Mouse (Mus musculus): Measurements from ENCODE around the gene F2rl1. TPM values are rescaled to one million over a fixed set of nuclear protein-coding genes. Genes with fewer than 3 reads are reported as not detected.

Gene F2rl1
- polyA plus RNA-seq, 1 experiment: 0.29 TPM

GRCm38 (mm10) chr13:95557326-95557725 lies 32.3 kb upstream of the F2rl1 start:
- no peak for TF ChIP-seq POLR2A (IDR thresholded peaks at IDR 0.05; ENCODE audit: borderline replicate concordance, insufficient read depth, low read length)
- TF ChIP-seq CTCF (IDR thresholded peaks at IDR 0.05; ENCODE audit: borderline replicate concordance, insufficient read depth, low read depth, low read length): no peak
- 89% methylated on average over 7 of the region's 7 CpGs for WGBS
- Histone ChIP-seq H3K27me3 (ENCODE audit: control insufficient read depth, insufficient read depth, low read length) (no peaks in the 10 kb centered on the region), H3K27ac (ENCODE audit: insufficient read depth, low read length) (no peak overlapping the region), H3K4me3 (replicated peaks; ENCODE audit: insufficient read depth, low read depth, low read length) (no peak overlapping the region), H3K4me1 (ENCODE audit: control insufficient read depth, insufficient read depth, low read length) (no peaks in the 10 kb centered on the region)
- no peak for DNase-seq

DNA sequence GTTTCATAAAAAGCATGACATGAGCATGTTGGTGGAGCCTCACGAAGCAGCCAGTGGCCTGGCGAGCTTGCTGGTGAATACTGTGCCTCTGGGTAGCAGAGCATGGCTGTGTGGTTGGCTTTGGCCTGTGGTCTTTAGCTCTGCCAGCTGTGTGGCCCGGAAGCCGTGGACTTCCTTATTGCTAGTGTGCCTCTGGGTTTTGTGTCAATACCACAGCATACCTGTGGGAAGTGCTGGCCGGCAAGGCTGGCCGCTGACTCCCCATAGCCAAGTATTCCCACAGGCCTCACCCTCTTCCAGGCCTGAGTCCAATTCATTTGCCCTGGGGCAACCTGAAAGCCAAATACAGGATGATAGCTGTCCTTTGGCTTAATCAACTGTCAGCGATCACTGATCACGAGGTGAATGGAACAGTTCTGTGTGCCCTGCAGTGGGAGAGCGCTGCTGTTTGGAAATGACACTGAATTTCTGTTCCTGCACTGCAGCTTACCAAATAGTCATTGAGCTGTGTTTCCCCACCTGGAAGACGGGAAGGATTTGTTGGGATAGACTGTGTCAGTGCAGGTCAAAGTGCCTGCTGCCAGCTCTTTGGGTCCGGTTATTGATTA lies 29.0 kb upstream of the F2rl1 start:
- DNase-seq: no peak
- Histone ChIP-seq H3K4me1 (ENCODE audit: control insufficient read depth, insufficient read depth, low read length) (no peaks in the 10 kb centered on the region), H3K27me3 (ENCODE audit: control insufficient read depth, insufficient read depth, low read length) (no peaks in the 10 kb centered on the region), H3K4me3 (replicated peaks; ENCODE audit: insufficient read depth, low read depth, low read length) (no peak overlapping the region), H3K27ac (ENCODE audit: insufficient read depth, low read length) (no peak overlapping the region)
- no peak for TF ChIP-seq CTCF (IDR thresholded peaks at IDR 0.05; ENCODE audit: borderline replicate concordance, insufficient read depth, low read depth, low read length)
- no peak for TF ChIP-seq POLR2A (IDR thresholded peaks at IDR 0.05; ENCODE audit: borderline replicate concordance, insufficient read depth, low read length)
- WGBS: 76% methylated on average over 11 of the region's 11 CpGs

GRCm38 (mm10) chr13:95550636-95551370 lies 25.8 kb upstream of the F2rl1 start:
- no peak overlapping the region for H3K4me3 ChIP-seq (replicated peaks; ENCODE audit: insufficient read depth, low read depth, low read length)
- no peak overlapping the region for H3K27ac ChIP-seq (ENCODE audit: insufficient read depth, low read length)
- DNase-seq: no peak
- TF ChIP-seq POLR2A (IDR thresholded peaks at IDR 0.05; ENCODE audit: borderline replicate concordance, insufficient read depth, low read length) (no peak), CTCF (IDR thresholded peaks at IDR 0.05; ENCODE audit: borderline replicate concordance, insufficient read depth, low read depth, low read length) (no peak)
- no peaks in the 10 kb centered on the region for H3K4me1 ChIP-seq (ENCODE audit: control insufficient read depth, insufficient read depth, low read length)
- 81% methylated on average over 2 of the region's 2 CpGs for WGBS
- H3K27me3 ChIP-seq (ENCODE audit: control insufficient read depth, insufficient read depth, low read length): no peaks in the 10 kb centered on the region

GRCm38 (mm10) chr13:95549421-95549820 lies 24.4 kb upstream of the F2rl1 start:
- H3K4me1 ChIP-seq (ENCODE audit: control insufficient read depth, insufficient read depth, low read length): no peaks in the 10 kb centered on the region
- H3K27ac ChIP-seq (ENCODE audit: insufficient read depth, low read length): no peak overlapping the region
- WGBS: 15% methylated on average over 3 of the region's 3 CpGs
- H3K4me3 ChIP-seq (replicated peaks; ENCODE audit: insufficient read depth, low read depth, low read length): no peak overlapping the region
- TF ChIP-seq CTCF (IDR thresholded peaks at IDR 0.05; ENCODE audit: borderline replicate concordance, insufficient read depth, low read depth, low read length) (no peak), POLR2A (IDR thresholded peaks at IDR 0.05; ENCODE audit: borderline replicate concordance, insufficient read depth, low read length) (no peak)
- DNase-seq: no peak
- H3K27me3 ChIP-seq (ENCODE audit: control insufficient read depth, insufficient read depth, low read length): no peaks in the 10 kb centered on the region

GRCm38 (mm10) chr13:95548856-95549255 lies 23.8 kb upstream of the F2rl1 start:
- no peak overlapping the region for H3K4me3 ChIP-seq (replicated peaks; ENCODE audit: insufficient read depth, low read depth, low read length)
- H3K27ac ChIP-seq (ENCODE audit: insufficient read depth, low read length): no peak overlapping the region
- H3K4me1 ChIP-seq (ENCODE audit: control insufficient read depth, insufficient read depth, low read length): no peaks in the 10 kb centered on the region
- WGBS: 9% methylated on average over 6 of the region's 6 CpGs
- no peak for DNase-seq
- TF ChIP-seq CTCF (IDR thresholded peaks at IDR 0.05; ENCODE audit: borderline replicate concordance, insufficient read depth, low read depth, low read length) (no peak), POLR2A (IDR thresholded peaks at IDR 0.05; ENCODE audit: borderline replicate concordance, insufficient read depth, low read length) (no peak)
- no peaks in the 10 kb centered on the region for H3K27me3 ChIP-seq (ENCODE audit: control insufficient read depth, insufficient read depth, low read length)

DNA sequence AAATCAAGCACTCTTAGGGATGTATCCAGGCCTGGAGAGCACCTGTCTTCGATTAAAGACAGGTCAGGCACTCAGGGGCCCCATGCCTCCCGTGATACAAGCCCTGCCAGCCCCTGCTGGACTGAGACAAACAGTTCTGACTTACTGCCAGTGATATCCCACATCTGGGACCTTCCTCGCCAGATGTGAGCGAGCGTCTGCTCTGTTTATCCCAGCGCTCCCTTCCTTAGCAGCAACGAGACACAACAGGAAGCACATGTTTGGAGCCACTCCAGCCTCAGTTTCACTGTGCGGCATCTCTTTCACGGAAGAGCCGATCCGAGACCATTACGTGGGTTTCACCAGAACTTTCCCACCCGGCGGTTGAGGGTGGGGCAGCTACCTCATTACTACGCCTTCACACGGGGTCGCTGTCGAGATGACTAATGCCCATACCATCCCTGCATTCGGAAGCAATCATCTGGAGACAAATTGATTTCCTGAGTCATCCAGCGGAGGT lies 23.3 kb upstream of the F2rl1 start:
- no peak for DNase-seq
- H3K27me3 ChIP-seq (ENCODE audit: control insufficient read depth, insufficient read depth, low read length): no peaks in the 10 kb centered on the region
- 22% methylated on average over 20 of the region's 20 CpGs for WGBS
- no peak overlapping the region for H3K4me3 ChIP-seq (replicated peaks; ENCODE audit: insufficient read depth, low read depth, low read length)
- no peak overlapping the region for H3K27ac ChIP-seq (ENCODE audit: insufficient read depth, low read length)
- no peak for TF ChIP-seq POLR2A (IDR thresholded peaks at IDR 0.05; ENCODE audit: borderline replicate concordance, insufficient read depth, low read length)
- no peak for TF ChIP-seq CTCF (IDR thresholded peaks at IDR 0.05; ENCODE audit: borderline replicate concordance, insufficient read depth, low read depth, low read length)
- no peaks in the 10 kb centered on the region for H3K4me1 ChIP-seq (ENCODE audit: control insufficient read depth, insufficient read depth, low read length)

- no peak overlapping the region for H3K27ac ChIP-seq (ENCODE audit: insufficient read depth, low read length)
- H3K4me1 ChIP-seq (ENCODE audit: control insufficient read depth, insufficient read depth, low read length): no peaks in the 10 kb centered on the region
- H3K27me3 ChIP-seq (ENCODE audit: control insufficient read depth, insufficient read depth, low read length): no peaks in the 10 kb centered on the region
- TF ChIP-seq POLR2A (IDR thresholded peaks at IDR 0.05; ENCODE audit: borderline replicate concordance, insufficient read depth, low read length) (no peak), CTCF (IDR thresholded peaks at IDR 0.05; ENCODE audit: borderline replicate concordance, insufficient read depth, low read depth, low read length) (no peak)
- no peak overlapping the region for H3K4me3 ChIP-seq (replicated peaks; ENCODE audit: insufficient read depth, low read depth, low read length)
- 44% methylated on average over 12 of the region's 12 CpGs for WGBS
- DNase-seq: no peak
Measured at GRCm38 (mm10) chr13:95547090-95547611, 22.1 kb upstream of the F2rl1 start.

DNA sequence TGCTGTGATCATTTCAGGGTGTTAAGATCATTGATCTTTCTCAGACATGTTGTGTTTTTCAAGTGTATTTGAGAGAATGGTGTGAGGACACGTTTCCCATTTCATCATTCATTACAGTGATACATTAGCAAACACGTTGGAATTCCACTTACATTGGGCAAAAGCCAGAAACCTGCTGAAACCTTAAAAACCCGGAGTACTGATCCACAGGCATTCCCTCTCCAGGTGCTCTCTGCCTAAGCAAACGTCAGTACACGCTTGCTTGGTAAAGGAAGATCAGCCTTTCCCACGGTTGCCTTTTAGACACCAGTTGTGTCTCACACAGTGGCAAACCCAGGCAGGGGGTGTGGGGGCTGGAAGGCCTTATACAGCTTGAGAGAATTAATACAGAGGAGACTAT lies 21.2 kb upstream of the F2rl1 start:
- H3K27ac ChIP-seq (ENCODE audit: insufficient read depth, low read length): no peak overlapping the region
- H3K4me1 ChIP-seq (ENCODE audit: control insufficient read depth, insufficient read depth, low read length): no peaks in the 10 kb centered on the region
- DNase-seq: no peak
- H3K4me3 ChIP-seq (replicated peaks; ENCODE audit: insufficient read depth, low read depth, low read length): no peak overlapping the region
- TF ChIP-seq CTCF (IDR thresholded peaks at IDR 0.05; ENCODE audit: borderline replicate concordance, insufficient read depth, low read depth, low read length) (no peak), POLR2A (IDR thresholded peaks at IDR 0.05; ENCODE audit: borderline replicate concordance, insufficient read depth, low read length) (no peak)
- WGBS: 41% methylated on average over 6 of the region's 6 CpGs
- H3K27me3 ChIP-seq (ENCODE audit: control insufficient read depth, insufficient read depth, low read length): no peaks in the 10 kb centered on the region
